Mouse (Mus musculus): ENCODE results near the gene Zfp276. TPM values are rescaled to one million over a fixed set of nuclear protein-coding genes. Genes with fewer than 3 reads are reported as not detected.

The Zfp276 gene
- polyA plus RNA-seq, 1 experiment from 2014 or later: 16.0 TPM

DNA sequence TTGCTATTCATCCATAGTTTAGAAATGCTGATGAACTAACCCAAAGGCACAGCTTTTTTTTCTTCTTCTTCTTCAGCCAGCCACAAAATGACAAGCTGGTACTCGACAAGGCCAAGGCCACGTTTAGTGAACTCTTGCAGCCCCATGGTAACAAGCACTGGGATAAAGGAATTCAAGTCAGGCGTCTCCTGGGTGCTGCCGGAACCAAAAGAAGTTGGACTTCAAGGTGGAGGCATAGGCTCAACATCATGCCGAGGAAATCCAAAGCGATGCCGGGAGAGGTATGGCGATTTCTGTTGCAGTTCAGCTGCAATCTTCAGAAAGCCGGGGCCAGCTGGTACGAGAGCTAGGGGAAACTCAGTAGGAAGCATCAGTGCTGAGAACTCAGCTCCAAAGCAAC lies 14.6 kb upstream of the Zfp276 start:
- no peak overlapping the region for H3K4me3 ChIP-seq (ENCODE audit: low read depth, low read length)
- peaks cover 2% of the 10 kb centered on the region; the same call in 1 of the 2 replicates for H3K36me3 ChIP-seq (ENCODE audit: control insufficient read depth, insufficient read depth, low read length)
- no peak overlapping the region for H3K4me2 ChIP-seq
- 83% methylated on average over 10 of the region's 10 CpGs for WGBS
- DNase-seq (ENCODE audit: low spot score): no peak
- H3K9ac ChIP-seq (ENCODE audit: low read depth, low read length): no peak overlapping the region
- ATAC-seq (replicated peaks; ENCODE audit: low FRiP score): no peak
- H3K27ac ChIP-seq (ENCODE audit: low read depth, low read length): no peak overlapping the region
- H3K9me3 ChIP-seq (ENCODE audit: control insufficient read depth, low read length): no peaks in the 10 kb centered on the region
- H3K4me1 ChIP-seq (replicated peaks; ENCODE audit: control insufficient read depth, insufficient read depth, low read length): peaks cover 14% of the 10 kb centered on the region
- H3K27me3 ChIP-seq (replicated peaks; ENCODE audit: control insufficient read depth, insufficient read depth, low read length): peaks cover 11% of the 10 kb centered on the region

DNA sequence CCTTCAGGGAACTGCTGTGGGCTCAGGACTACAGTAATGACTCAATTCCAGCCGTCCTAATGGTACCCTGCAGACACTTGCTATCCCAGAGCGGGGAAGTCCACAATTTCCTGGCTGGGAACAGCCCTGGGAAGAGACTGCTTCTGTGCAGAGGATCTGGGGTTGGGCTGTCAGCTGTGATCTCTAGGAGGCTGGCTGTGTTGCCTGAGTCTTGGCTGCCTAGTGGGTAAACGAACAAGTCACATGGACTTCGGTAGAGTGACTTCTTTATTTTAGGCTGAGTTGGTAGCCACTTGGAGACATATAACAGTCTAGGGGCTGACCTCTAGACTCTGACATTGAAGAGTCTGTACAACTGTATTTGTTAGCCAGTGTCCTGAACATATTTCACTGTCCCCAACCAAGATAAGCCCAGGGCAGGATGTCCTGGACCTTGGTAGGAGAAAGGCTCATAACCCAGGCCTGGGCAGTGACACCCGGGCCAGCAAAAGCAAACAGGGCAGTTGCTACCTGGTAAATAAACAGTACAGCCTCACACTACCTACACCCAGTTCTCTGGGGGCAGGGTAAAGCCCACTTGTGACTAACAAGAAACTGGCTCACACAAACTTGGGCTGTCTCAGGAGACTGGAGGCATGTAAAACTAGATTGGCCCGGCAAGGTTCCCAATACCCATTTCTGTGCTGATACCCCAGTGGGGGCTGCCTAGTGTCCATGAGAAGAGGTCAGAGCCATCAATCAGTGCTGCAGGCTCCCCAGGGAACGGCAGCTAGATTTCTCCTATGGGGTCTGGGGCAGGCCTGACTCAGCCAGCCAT lies 11.7 kb upstream of the Zfp276 start:
- Histone ChIP-seq H3K4me2 (no peak overlapping the region), H3K4me3 (ENCODE audit: low read depth, low read length) (no peak overlapping the region), H3K27me3 (replicated peaks; ENCODE audit: control insufficient read depth, insufficient read depth, low read length) (no peaks in the 10 kb centered on the region), H3K9me3 (ENCODE audit: control insufficient read depth, low read length) (no peaks in the 10 kb centered on the region), H3K4me1 (replicated peaks; ENCODE audit: control insufficient read depth, insufficient read depth, low read length) (0 out of 2 replicates have a peak, but pooled peaks cover 4% of the 10 kb centered on the region), H3K27ac (ENCODE audit: low read depth, low read length) (no peak overlapping the region), H3K36me3 (ENCODE audit: control insufficient read depth, insufficient read depth, low read length) (peaks cover 8% of the 10 kb centered on the region; the same call in 1 of the 2 replicates), H3K9ac (ENCODE audit: low read depth, low read length) (no peak overlapping the region)
- DNase-seq (ENCODE audit: low spot score): no peak
- no peak for ATAC-seq (replicated peaks; ENCODE audit: low FRiP score)
- 80% methylated on average over 7 of the region's 7 CpGs for WGBS

- H3K36me3 ChIP-seq (ENCODE audit: control insufficient read depth, insufficient read depth, low read length): peaks cover 8% of the 10 kb centered on the region; the same call in 1 of the 2 replicates
- H3K9me3 ChIP-seq (ENCODE audit: control insufficient read depth, low read length): no peaks in the 10 kb centered on the region
- DNase-seq (ENCODE audit: low spot score): no peak
- WGBS: 70% methylated on average over 11 of the region's 11 CpGs
- H3K9ac ChIP-seq (ENCODE audit: low read depth, low read length): no peak overlapping the region
- no peak overlapping the region for H3K4me2 ChIP-seq
- no peak overlapping the region for H3K4me3 ChIP-seq (ENCODE audit: low read depth, low read length)
- H3K27ac ChIP-seq (ENCODE audit: low read depth, low read length): no peak overlapping the region
- 0 out of 2 replicates have a peak, but pooled peaks cover 4% of the 10 kb centered on the region for H3K4me1 ChIP-seq (replicated peaks; ENCODE audit: control insufficient read depth, insufficient read depth, low read length)
- ATAC-seq (replicated peaks; ENCODE audit: low FRiP score): no peak
- H3K27me3 ChIP-seq (replicated peaks; ENCODE audit: control insufficient read depth, insufficient read depth, low read length): no peaks in the 10 kb centered on the region
Observed at GRCm38 (mm10) chr8:123243053-123243452, 10.9 kb upstream of the Zfp276 start.

GRCm38 (mm10) chr8:123244382-123244781 lies 9.6 kb upstream of the Zfp276 start:
- DNase-seq (ENCODE audit: low spot score) (no peak), ATAC-seq (replicated peaks; ENCODE audit: low FRiP score) (no peak)
- Histone ChIP-seq H3K4me2 (no peak overlapping the region), H3K9me3 (ENCODE audit: control insufficient read depth, low read length) (no peaks in the 10 kb centered on the region), H3K9ac (ENCODE audit: low read depth, low read length) (no peak overlapping the region), H3K4me3 (ENCODE audit: low read depth, low read length) (no peak overlapping the region), H3K27ac (ENCODE audit: low read depth, low read length) (no peak overlapping the region), H3K27me3 (replicated peaks; ENCODE audit: control insufficient read depth, insufficient read depth, low read length) (no peaks in the 10 kb centered on the region), H3K4me1 (replicated peaks; ENCODE audit: control insufficient read depth, insufficient read depth, low read length) (0 out of 2 replicates have a peak, but pooled peaks cover 4% of the 10 kb centered on the region), H3K36me3 (ENCODE audit: control insufficient read depth, insufficient read depth, low read length) (peaks cover 8% of the 10 kb centered on the region; the same call in 1 of the 2 replicates)
- WGBS: 81% methylated on average over 4 of the region's 4 CpGs

DNA sequence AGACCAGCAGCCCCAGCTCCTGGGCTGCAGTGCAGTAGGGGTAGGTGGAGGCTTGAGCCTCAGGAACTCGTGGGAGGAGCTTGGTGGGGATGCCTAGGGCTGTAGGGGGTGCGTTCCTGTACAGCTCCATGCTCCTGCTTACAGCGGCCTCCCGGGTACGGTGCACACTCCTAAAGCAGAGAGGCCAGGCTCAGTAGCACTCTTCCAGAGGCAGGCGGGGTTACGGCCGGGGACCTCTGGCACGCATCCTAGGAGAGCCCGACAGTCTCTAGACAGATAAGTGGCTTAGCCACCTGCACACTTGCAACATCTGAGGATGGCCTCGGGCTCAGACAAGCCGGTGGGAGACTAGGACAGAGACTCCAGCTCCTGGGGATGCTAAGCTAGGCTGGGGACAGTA lies 8.5 kb upstream of the Zfp276 start:
- Histone ChIP-seq H3K9ac (ENCODE audit: low read depth, low read length) (no peak overlapping the region), H3K4me2 (no peak overlapping the region), H3K27ac (ENCODE audit: low read depth, low read length) (no peak overlapping the region), H3K4me3 (ENCODE audit: low read depth, low read length) (no peak overlapping the region), H3K36me3 (ENCODE audit: control insufficient read depth, insufficient read depth, low read length) (peaks cover 9% of the 10 kb centered on the region; the same call in 1 of the 2 replicates), H3K27me3 (replicated peaks; ENCODE audit: control insufficient read depth, insufficient read depth, low read length) (no peaks in the 10 kb centered on the region), H3K4me1 (replicated peaks; ENCODE audit: control insufficient read depth, insufficient read depth, low read length) (0 out of 2 replicates have a peak, but pooled peaks cover 4% of the 10 kb centered on the region), H3K9me3 (ENCODE audit: control insufficient read depth, low read length) (no peaks in the 10 kb centered on the region)
- 89% methylated on average over 12 of the region's 12 CpGs for WGBS
- DNase-seq (ENCODE audit: low spot score): no peak
- no peak for ATAC-seq (replicated peaks; ENCODE audit: low FRiP score)

DNA sequence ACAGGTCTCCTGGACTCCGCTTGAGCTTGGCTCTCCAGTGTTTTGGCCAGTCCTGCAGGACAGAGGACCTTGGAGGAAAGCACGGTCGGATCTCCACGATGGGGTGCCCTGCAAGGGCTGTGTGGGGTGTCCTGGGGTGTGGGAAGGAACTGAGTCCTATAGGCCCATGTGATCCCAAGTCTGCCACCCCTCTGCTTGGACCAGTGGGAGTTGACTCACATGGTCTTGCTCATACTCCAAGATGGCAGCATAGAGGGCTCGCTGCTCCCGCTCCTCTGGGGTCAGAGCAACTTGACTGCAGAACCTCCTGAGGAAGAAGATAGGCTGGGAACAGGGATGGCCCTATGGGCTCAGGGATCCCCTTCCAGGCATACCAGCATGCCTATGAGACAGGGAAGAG lies 6.2 kb upstream of the Zfp276 start:
- peaks cover 3% of the 10 kb centered on the region for H3K4me1 ChIP-seq (replicated peaks; ENCODE audit: control insufficient read depth, insufficient read depth, low read length)
- H3K4me2 ChIP-seq: no peak overlapping the region
- no peak overlapping the region for H3K4me3 ChIP-seq (ENCODE audit: low read depth, low read length)
- H3K9ac ChIP-seq (ENCODE audit: low read depth, low read length): no peak overlapping the region
- H3K9me3 ChIP-seq (ENCODE audit: control insufficient read depth, low read length): no peaks in the 10 kb centered on the region
- DNase-seq (ENCODE audit: low spot score) (no peak), ATAC-seq (replicated peaks; ENCODE audit: low FRiP score) (no peak)
- H3K36me3 ChIP-seq (ENCODE audit: control insufficient read depth, insufficient read depth, low read length): peaks cover 13% of the 10 kb centered on the region; the same call in 1 of the 2 replicates
- H3K27ac ChIP-seq (ENCODE audit: low read depth, low read length): no peak overlapping the region
- 92% methylated on average over 6 of the region's 6 CpGs for WGBS
- no peaks in the 10 kb centered on the region for H3K27me3 ChIP-seq (replicated peaks; ENCODE audit: control insufficient read depth, insufficient read depth, low read length)

GRCm38 (mm10) chr8:123248596-123248995 lies 5.4 kb upstream of the Zfp276 start:
- H3K36me3 ChIP-seq (ENCODE audit: control insufficient read depth, insufficient read depth, low read length): peaks cover 13% of the 10 kb centered on the region; the same call in 1 of the 2 replicates
- H3K27ac ChIP-seq (ENCODE audit: low read depth, low read length): no peak overlapping the region
- H3K9ac ChIP-seq (ENCODE audit: low read depth, low read length): no peak overlapping the region
- DNase-seq (ENCODE audit: low spot score) (no peak), ATAC-seq (replicated peaks; ENCODE audit: low FRiP score) (no peak)
- WGBS: 81% methylated on average over 8 of the region's 8 CpGs
- H3K4me1 ChIP-seq (replicated peaks; ENCODE audit: control insufficient read depth, insufficient read depth, low read length): peaks cover 9% of the 10 kb centered on the region
- no peak overlapping the region for H3K4me3 ChIP-seq (ENCODE audit: low read depth, low read length)
- no peaks in the 10 kb centered on the region for H3K9me3 ChIP-seq (ENCODE audit: control insufficient read depth, low read length)
- H3K27me3 ChIP-seq (replicated peaks; ENCODE audit: control insufficient read depth, insufficient read depth, low read length): no peaks in the 10 kb centered on the region
- H3K4me2 ChIP-seq: no peak overlapping the region

GRCm38 (mm10) chr8:123250940-123251339 lies 3.1 kb upstream of the Zfp276 start:
- no peak overlapping the region for H3K9ac ChIP-seq (ENCODE audit: low read depth, low read length)
- H3K9me3 ChIP-seq (ENCODE audit: control insufficient read depth, low read length): no peaks in the 10 kb centered on the region
- DNase-seq (ENCODE audit: low spot score) (no peak), ATAC-seq (replicated peaks; ENCODE audit: low FRiP score) (no peak)
- H3K4me1 ChIP-seq (replicated peaks; ENCODE audit: control insufficient read depth, insufficient read depth, low read length): peaks cover 19% of the 10 kb centered on the region
- WGBS: 89% methylated on average over 5 of the region's 5 CpGs
- H3K4me2 ChIP-seq: no peak overlapping the region
- peaks cover 7% of the 10 kb centered on the region; the same call in 1 of the 2 replicates for H3K36me3 ChIP-seq (ENCODE audit: control insufficient read depth, insufficient read depth, low read length)
- no peak overlapping the region for H3K27ac ChIP-seq (ENCODE audit: low read depth, low read length)
- H3K27me3 ChIP-seq (replicated peaks; ENCODE audit: control insufficient read depth, insufficient read depth, low read length): no peaks in the 10 kb centered on the region
- no peak overlapping the region for H3K4me3 ChIP-seq (ENCODE audit: low read depth, low read length)

DNA sequence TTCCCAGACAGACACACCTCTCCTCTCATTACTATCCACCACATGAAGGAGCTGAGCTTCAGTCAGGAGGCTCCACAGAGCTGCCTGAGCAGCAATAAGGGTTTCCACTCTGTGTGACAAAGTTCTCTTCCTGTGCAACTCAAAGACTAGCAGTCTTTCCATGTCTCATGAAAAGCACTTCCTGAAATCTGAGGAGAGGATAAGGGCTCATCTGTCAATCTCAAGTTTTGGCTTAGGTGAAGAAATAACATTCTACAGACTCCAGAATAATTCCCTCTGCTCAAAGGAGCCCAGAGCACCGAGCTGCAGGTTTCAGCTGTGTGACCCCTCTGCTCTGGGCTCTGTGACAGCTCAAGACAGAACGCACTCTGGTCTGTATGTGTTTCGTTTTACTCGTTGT lies 1.1 kb upstream of the Zfp276 start:
- no peak overlapping the region for H3K27ac ChIP-seq (ENCODE audit: low read depth, low read length)
- ATAC-seq (replicated peaks; ENCODE audit: low FRiP score) (no peak), DNase-seq (ENCODE audit: low spot score) (no peak)
- no peaks in the 10 kb centered on the region for H3K9me3 ChIP-seq (ENCODE audit: control insufficient read depth, low read length)
- H3K4me3 ChIP-seq (ENCODE audit: low read depth, low read length): peak overlapping the region; percentile 99
- peak overlapping the region; percentile 94 for H3K4me2 ChIP-seq
- 59% methylated on average over 4 of the region's 4 CpGs for WGBS
- H3K36me3 ChIP-seq (ENCODE audit: control insufficient read depth, insufficient read depth, low read length): peaks cover 21% of the 10 kb centered on the region
- peak overlapping the region; percentile 94; the same call in 1 of the 2 replicates for H3K9ac ChIP-seq (ENCODE audit: low read depth, low read length)
- H3K27me3 ChIP-seq (replicated peaks; ENCODE audit: control insufficient read depth, insufficient read depth, low read length): no peaks in the 10 kb centered on the region
- peaks cover 19% of the 10 kb centered on the region for H3K4me1 ChIP-seq (replicated peaks; ENCODE audit: control insufficient read depth, insufficient read depth, low read length)
